Mouse (Mus musculus): Measurements from ENCODE around the gene Efcab10.

The Efcab10 gene

DNA sequence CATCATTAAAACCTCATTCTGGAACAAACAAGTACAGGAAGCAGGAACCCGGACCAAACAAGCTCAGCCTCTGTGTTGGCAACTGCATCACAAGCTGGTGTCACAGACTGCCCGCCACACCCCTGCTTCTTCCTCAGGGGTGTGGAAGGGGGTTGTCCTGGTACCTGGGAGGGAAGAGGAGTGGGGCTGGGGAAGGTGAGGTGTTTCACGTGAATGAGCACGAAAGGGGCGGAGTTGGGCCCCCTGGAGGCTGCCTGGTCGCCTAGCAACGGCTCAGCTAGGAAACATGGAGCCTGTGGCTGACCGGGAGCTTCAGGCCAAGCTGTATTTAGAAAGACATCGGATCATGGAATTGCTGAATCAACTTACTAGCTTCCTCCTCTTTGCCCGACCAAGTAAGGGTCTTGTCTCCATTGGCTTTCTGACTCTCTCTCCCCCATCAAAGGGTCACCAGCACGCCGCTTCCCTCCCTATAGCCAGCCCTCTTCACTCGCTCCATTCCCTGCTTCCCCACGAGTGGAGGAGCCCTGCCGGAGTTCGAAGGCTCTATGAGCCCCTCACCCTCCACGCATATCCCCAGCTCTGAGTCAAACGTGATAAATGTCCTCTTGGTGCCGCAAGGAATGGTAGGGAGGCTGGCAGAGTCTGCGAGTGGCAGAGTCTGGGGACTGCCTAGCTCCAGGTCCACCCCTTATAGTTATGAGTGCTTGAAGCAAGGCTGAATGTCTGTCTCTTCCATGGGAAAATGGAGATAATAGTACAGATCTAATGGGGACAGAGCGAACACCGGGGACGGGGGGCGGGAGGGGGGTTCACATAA, at the start of gene Efcab10:
Gene Efcab10, plus strand, starts transcription at position 51 of the 820 bp plus-strand sequence.
- WGBS, result 10% methylated on average over 24 of the region's 24 CpGs

DNA sequence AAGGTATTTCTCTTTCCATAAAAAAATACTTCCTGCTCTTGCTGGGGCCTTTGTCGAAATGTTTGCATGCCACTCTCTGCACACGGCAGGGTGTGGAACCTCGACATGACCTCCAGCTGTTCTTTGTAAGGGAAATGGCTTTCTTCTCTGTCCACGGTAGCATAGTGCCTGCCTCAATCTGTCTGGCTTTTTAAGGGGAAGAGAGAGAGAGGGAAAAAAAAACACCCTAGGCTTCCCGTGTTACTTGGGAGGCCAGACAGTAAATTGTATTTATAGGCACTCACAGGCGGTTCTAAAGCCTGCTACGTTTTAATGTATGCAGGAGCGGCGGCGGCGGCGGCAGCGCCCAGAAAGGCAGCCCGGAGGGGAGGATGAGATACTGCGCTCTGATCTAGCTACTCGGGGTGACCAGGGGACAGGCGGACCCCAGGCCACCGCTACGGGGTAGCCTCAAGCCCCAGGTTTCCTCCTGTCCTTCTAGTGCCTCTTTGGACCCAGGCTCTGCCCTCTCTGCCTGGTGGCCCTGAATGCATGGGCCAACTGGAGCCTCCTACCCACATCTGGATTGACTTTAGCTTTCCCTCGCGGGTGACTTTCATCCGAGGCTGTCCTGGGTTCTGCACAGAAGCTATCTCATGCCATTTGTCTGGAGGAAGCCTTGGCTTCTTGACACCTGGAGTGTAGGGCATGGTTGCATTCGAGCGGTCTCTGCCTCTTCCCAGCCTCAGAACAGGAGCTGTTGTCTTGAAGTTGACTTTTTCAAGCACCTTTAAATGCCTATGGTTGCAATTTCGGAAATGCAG, 49.5 kb upstream of the Efcab10 start:
- 35% methylated on average over 25 of the region's 25 CpGs for WGBS

DNA sequence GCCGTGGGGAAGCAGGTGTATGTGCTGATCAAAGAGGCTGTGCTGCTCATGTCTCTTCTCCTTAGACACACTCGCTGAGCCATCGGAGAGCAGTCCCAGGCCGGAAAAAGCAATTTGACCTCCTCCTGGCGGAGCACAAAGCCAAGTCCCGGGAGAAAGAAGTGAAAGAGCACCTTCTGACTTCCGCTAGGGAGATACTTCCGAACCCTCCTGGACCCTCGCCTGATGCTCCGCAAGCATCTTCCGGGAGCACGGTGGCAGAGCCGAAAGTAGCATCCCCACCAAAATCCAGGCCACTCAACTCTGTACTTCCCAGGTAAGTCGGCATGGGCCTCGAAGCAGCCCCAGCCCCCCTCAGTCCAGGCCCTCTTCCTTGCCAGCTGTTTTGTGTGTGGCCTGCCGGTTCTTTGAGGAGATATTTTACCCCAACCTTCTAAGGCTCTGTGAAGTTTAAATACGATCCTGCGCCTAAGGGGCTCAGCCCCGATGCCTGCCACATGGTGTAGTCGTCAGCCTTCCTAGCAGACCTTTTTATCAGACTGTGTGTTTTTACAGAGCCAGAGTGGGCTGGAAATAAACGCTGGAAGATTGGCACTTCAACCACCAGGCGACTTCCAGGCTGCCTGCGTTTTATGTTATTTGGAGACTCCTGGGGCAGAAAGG, 48.8 kb upstream of the Efcab10 start:
- 46% methylated on average over 23 of the region's 23 CpGs for WGBS

DNA sequence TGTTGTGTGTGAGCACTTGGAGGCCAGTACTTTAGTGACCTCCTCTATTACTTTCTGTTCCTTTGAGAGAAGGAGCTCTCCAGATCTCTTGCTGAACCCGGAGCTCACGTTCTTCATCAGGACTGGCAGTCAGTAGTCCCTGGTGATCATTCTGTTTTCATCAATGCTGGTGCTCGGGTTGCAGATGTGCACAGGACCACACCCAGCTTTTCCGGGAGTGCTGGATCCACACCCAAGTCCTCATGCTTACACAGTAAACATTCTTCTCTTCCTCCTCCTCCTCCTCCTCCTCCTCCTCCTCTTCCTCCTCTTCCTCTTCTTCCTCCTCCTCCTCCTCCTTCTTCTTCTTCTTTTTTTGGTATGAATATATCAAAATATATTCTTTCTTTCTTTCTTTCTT, 42.0 kb upstream of the Efcab10 start:
- 73% methylated on average over 4 of the region's 4 CpGs for WGBS

DNA sequence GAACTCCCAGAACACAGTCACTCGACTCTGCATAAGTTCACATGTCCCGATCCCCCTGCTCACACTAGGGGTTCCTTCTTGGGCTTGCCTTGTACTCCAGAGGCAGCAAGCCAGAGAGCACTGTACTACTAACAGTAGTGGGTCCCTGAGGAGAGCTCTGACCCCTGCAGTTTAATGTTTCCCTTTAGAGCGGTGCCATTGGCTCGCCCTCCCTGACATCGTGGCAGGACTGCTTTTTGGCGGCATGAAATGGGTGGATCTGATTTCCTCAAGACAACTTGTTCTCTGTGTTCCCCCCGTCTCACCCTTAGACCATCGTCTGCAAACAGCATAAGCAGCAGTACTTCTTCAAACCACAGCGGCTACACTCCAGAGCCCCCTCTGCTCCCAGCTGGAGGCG, 36.3 kb upstream of the Efcab10 start:
- 87% methylated on average over 10 of the region's 10 CpGs for WGBS

DNA sequence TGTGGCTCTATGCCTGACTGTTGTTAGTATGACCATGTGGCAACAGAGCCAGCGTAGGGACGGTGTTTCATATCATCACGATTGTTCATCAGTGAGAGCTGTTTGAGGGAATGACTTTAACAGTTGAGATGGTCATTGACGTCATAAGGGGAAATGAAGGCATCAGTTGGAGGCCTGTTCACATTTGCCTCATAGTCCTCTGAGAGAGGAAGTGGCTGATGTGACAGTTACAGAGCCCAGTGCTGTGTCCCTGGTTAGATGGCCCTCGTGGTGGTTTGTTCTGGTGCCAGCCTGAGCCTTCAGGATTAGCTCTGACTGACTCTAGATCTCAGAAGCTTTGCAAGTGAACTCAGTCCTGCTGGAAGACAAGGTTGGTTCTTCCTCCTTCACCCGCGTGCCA, 35.4 kb upstream of the Efcab10 start:
- 80% methylated on average over 7 of the region's 7 CpGs for WGBS

DNA sequence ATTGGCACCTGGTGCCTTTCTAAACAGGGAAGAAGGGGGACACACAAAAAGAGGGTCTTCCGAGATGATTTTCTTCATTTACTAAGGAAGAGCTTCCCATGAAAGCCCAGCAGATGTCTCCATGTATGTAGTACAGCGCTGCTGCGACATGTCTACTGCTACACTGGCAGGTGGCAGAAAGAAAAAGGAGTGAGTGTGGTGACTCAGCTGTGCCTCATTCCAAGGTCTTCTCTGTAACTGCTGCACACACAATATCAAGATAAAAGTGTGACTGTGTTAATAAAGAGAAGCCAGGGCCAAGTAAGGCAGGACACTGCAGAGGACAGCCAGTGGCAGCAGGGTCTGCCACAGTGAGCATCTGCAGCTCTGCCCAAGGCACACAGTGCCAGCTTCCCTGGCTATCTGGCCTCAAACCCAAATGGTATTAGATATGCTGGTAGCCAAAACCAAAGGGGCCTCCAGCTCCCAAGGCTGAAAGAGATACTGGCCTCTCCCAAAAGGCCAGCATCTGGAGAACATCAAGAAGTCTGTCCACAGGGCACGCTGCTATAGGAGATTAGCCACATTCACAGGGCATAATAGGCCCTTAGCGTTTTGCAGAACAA, 34.7 kb upstream of the Efcab10 start:
- whole genome bisulfite sequencing, result 62% methylated on average over 5 of the region's 5 CpGs

DNA sequence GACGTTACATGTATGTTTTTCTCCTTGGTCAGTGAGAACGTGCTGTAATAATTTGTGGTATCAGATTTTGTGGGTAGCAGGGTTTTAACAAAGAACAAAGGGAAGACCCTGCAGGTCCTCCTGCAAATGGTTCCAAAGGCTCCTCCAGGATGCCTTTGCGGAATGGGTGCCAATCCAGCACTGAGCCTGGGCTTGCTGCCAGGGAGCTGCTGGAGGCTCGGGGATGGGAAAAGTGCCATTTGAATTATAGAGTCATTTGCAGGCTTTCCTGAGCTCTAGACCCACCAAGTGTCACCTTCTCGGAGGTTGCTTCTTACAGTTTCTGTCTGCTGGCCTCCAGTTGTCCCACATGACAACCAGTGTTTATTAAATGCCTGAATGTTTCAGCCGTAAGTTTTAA, 33.9 kb upstream of the Efcab10 start:
- 23% methylated on average over 6 of the region's 6 CpGs for WGBS

DNA sequence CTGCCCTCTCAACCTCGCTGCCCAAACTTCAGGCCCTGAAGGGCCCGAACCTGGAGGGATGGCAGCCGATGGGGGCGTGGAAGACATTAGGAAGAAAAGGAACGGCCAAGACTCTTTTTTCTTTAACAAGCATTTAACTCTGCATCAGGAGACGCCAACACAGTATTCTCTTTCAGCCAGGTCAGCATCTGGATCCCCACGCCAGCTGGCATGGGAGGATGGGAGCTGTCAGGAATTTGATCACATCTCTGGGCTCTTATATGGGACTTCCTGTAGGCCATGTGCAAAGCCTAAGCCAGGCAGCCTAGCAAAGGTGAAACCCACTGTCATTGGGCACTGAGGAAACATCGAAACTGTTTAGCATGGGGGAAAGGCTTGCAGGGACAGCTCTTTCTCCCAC, 30.1 kb upstream of the Efcab10 start:
- WGBS, result 91% methylated on average over 8 of the region's 8 CpGs

DNA sequence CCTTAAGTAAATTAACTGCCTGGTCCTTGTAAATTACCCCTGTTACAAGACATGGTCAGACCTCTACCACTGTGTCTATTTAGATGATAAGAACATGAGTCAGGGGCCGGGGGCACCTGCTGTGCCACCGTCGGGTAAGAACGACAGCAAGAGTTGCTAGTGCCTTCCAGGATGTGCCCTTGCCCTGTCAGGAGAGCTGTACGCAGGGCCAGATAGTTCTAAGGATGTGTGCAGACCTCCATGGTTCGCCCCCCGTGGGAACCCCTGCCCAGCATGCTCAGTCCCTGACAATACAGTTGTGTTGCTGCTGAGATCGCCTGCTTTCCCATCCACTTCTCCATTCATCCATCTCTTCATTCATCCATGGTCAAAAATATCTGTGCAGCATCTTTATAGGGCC, 29.5 kb upstream of the Efcab10 start:
- WGBS, result 91% methylated on average over 8 of the region's 8 CpGs

DNA sequence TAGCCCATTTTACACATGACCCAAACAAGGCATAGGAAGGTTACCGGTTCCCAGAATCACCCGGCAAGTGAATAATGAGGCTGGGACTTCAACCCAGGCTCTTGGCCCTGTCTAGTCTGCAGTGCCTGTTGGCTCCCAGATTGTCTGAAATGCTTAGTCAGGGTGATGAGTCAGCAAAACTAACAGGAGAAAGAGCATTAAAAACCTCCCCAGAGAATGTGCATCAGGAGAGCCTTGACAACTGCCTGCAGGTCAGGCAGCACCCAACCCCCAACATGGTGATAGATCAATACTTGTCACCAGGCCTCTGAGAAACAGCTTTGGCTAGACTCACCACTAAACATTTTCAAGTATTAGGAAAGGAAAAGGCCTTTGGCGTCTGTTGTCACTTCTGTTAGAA, 25.1 kb upstream of the Efcab10 start:
- 82% methylated on average over 3 of the region's 3 CpGs for WGBS

DNA sequence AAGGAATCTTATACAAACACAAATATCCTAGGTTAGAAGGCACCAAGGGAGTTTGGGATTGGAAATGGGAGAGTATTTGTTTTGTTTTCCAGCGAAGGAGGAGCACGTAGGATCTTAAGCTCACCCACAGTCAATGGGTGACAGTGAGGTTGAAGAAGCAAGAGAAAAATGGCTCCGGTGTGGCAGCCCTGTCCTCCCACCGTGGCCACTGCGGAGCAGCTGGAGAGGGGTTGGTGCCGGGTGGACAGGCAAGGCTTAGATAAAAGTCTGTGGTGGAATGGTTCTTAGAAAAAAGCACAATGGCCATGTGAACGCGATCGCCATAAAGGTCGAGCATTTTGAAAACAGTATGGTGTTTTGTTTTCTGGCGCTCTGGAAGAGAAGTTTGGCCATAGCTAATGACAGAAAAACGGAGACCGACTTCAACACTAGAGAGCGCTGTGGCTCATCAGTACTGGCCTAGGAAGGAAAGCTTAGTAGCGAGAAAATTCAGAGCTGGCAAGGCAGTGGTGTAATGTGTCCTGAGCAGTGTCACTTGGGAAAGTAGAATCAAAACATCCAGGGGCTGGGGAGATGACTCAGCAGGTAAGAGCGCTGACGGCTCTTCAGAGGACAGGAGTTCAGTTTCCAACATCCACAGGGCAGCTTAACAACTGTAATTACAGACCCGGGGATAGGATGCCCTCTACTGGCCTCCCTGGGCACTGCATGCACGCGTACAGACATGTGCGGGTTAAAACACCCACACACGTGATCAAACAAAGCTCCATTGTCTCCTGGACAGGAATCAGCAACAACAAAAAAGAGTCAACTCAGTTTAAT, 14.8 kb upstream of the Efcab10 start:
- WGBS, result 16% methylated on average over 22 of the region's 22 CpGs

DNA sequence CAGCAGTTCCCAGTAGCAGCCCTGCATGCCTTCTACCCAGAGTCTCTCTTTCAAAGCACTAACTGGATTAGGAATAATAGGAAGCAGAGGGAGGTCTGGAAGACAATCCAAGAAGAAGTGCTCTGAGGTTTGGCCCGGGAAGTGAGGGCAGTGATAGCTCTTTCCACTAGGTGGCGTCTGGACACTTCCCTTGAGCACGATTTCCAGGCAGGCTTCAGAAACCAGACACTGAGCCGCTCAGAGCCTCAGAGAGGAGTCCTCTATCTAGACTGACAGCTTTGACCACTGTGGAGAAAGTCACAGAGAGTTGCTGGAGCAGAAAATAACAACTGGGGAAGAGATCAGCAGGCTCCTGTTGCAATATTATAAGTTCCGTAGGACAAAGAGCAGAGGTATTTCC, 5.8 kb upstream of the Efcab10 start:
- 8% methylated on average over 5 of the region's 5 CpGs for WGBS

DNA sequence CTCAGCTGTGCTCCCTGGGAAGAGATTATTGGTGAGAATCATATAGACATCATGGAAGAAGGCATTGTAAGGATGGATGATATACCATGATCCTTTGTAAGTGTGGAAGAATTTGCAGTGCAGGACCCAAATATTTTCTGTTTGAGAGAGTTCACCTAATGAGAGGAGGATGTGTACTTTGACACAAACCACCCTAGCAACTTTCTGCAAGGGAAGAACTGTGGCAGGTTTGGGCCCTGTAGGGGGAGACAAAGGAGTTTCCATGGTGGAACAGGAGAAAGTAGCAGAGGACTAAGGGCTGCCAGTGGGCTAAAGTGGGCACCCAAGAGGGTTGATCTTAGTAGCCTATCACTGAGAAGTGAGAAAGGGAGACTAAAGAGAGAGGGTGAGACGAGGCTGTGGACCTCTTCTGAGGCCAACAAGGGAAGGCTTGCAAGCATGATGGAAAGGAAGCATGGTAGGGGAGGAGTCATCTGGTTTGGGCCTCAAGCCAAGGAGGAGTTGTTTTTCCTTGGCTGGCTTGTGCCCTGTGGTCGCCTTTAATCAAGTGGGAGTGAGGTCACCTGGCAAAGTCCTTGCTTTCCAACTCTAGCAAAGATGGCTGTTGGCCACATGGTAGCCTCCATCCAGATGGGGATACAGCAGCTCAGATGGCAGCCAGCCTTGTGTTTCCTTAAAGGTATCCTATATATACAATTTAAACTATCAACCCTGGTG, 3.7 kb upstream of the Efcab10 start:
- 59% methylated on average over 2 of the region's 2 CpGs for whole genome bisulfite sequencing

DNA sequence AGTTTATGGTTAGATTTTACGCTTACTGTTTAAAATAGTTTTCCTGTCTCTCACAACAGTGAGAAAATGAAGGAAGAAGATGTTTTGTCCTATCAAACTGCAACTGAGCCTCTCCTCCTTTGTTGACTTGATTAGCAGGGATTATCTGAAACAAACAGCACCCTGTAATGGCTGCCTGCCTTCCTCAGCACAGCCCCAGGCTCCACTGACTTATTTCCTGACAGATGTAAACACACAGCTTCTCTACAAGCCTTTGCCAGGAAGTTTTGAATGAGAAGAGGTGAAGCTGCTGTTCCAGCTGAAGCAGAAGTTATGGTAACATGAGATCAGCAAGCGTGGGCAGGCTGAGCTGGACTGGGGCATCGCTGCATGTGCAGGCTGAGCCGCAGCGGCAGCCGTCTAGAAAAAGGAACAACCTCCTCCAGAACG, 8.6 kb downstream of the Efcab10 start:
- WGBS, result 33% methylated on average over 7 of the region's 7 CpGs

DNA sequence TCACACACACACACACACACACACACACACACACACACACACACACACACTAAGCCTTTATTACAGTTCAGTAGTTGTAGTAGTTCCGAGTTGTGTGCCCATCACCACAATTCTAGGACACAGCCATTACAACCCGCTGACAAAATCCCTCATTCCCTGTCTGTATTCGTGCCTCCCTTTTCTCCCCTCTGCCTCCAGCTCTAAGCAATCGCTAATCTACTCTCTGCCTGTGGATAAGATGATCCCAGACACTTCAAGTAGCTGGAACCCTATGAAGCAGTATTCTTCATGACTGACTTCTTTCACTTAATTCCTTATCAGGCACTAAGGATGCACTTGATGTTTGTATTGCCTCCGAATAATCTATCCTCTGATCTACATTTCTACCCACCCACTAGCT, 10.3 kb downstream of the Efcab10 start:
- 57% methylated on average over 5 of the region's 5 CpGs for whole genome bisulfite sequencing

DNA sequence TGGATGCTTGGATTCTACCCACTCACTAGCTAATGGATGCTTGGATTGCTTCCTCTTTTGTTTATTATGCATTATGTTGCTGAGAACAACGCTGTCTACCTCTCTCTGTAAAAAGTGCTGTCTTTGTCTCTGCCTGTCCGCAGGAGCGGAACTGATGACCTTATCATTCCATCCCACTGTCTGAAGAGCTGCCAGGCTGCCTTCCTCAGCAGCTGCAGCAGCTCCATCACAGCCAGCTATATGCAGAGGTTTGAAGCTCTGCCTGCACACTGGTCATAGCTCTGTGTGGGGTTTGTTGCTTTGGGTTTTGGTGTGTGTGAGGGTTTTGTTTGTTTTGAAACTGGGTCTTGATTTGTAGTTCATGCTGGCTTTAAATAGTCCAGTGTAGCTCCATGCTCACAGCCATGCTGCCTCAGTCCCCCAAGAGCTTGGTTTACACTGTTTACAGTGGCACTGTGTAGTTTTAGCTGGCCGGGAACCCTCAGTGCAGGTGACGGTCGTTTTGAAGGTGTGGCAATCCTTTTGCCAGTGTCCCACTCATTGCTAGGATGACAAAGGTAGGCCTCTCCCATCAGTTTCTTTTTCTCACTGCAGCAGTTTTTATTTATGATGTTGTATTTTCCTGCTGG, 10.9 kb downstream of the Efcab10 start:
- WGBS, result 47% methylated on average over 6 of the region's 6 CpGs

DNA sequence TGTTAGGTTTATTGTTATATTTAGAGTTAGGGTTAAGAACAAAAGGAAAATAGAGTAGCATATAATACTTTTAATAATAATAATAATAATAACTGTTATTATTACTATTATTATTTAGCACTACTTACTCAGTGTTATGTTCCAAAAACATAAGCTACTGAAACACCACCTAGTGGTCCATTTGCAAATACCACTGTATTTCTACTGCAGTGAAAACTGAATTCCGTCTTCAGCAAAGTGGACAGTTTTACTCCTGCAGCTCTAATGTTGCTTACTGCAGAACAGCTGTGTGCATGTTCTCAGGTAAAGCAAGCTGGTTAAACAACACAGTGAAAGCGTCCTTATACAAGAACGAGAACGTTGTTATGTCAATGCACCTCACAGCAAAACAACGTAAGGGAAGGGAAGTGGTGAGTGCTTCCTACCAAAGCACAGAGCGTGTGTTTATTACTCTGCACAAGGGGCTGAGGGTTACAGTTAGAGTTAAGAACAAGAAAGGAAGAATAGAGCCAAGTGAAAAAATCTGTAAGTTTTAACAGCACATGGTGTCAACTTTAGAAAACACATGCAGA, 17.0 kb downstream of the Efcab10 start:
- 51% methylated on average over 6 of the region's 6 CpGs for WGBS

DNA sequence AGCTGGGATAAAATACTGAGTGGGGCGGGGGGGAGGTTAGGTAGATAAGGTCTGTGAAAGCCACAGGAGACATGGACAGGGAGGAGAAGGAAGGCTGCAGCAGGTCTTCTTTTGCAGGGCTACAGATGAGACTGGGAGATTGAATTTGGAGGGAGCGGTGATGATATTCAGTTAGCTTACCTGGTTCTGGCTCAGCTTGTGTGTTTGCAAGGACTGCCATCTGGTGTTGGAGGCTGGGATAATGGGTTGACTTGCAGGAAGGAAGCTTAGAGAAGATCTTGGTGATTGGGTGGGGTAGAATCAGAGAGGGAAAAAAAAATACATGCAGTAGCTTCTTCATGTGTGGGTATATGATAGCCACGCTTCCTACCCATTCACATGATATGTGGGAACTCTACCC, 29.7 kb downstream of the Efcab10 start:
- 30% methylated on average over 3 of the region's 3 CpGs for WGBS

DNA sequence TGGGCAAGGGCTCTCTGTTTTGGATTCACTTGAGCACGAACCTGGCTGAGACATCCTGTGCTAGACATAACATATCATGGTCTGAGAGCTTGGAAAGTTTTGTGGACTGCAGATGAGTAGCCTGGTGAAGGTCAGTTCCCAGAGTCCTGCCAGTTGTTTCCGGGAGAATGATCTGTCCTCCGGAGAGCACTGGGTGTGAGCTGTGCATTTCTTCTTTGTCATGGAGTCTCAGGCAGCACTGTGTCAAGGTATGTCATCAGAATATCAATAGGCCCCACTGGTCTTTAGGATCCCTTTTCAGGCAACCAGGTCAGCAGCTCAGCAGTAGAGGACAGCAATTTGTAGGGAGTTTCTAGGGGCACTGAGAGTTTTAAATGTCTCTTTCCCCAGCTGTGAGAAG, 32.6 kb downstream of the Efcab10 start:
- WGBS, result 41% methylated on average over 3 of the region's 3 CpGs

Measured in cerebral cortex, adult 2 months (tissue).